Mouse (Mus musculus): ENCODE data around the gene Cpsf3. TPM values are rescaled to one million over a fixed set of nuclear protein-coding genes. Genes with fewer than 3 reads are reported as not detected.

The Cpsf3 gene
- polyA plus RNA-seq (2012; rRNA removed) = 13.5 and 14.6 TPM in 2 replicates

DNA sequence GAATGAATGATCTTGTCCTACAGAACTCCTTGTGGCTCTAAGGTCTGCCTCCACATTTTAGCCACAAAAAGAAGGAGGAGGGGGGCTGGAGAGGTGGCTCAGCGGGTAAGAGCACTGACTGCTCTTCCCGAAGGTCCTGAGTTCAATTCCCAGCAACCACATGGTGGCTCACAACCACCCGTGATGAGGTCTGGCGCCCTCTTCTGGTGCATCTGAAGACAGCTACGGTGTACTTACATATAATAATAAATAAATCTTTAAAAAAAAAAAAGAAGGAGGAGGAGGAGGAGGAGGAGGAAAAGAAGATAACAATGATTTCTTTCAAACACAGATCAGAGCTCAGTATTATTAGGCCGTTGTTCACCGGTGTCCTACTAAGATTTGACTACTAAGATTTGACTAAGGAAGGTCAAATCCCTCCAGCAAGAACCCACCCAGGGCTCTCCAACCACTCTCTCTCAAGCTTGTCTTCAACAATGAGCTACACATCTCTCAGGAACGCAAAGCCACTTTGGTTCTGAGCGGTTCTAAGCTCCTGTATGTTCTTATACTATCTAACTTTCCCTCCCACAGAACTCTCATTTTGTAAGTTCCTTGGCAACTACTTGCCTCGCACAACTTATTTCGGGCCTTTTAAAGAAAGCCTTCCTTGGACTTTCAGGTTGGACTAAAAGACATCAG, at the start of gene Cpsf3:
Gene Cpsf3, plus strand, starts transcription at position 631 of the 681 bp plus-strand sequence.

DNA sequence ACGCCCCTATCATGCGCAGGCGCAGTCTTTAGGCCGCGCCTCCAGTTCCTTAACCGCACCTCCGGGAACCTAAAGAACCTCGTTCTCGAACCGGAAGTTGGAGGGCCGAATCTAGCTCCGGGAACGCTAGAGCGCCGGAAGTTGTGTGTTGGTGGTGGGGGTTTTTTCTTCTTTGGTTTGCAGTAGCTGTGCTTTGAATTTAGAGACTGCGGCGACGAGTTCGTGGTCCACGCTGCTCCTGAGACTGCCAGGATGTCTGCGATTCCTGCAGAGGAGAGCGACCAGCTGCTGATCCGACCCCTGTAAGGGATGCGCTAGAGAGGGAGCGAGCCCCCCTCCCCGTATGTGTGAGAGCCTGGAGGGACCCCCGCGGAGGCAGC, 1.0 kb downstream of the Cpsf3 start, which contains the start of gene Itgb1bp1:
Gene Itgb1bp1, minus strand, starts transcription at position 42 of the 380 bp plus-strand sequence.

DNA sequence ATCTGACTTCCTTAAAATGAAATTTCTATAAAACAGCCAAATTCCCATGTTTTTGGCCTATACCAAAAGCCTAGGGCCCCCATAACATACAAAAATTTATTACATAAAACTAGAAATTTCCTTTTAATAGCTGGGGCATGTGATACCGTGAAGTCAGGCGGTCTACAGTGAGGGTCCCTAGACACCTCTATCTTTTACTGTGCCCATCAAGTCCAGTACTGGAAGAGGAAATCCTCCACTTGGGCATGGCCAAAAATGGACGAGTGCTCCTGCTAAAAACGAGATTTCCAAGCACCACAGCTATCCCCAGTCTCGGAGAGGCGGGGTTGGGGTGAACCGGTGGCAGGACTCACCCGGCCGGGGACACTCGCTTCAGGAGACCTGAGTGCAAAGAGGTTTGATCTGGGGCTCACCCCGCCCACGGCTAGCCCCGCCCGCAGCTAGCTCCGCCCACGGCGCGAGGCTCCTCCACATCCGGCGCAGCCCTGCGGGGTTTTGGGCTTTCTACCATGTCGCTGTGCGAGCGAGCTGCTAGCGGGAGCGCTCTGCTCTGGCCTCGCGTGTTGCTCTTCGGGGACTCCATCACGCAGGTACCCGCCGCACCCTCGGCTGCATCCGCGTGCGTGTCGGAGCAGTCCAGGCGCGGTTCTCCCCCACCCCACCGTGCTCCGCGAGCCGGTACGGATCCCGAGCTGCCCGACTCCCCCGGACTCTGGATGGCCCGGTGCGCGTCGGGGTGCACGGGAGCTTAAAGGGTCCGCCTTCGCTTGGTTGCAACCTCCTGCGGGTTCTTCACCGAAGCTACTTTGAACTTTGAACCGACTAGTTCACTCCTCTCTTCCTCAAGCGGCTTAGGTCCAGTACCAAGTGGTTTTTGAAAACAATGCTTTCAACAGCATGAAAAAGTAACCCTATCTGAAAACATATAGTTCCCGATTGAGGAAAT, 31.0 kb downstream of the Cpsf3 start, which contains the start of gene Iah1:
Gene Iah1, plus strand, starts transcription at position 467 of the 946 bp plus-strand sequence.

Other genes with a start within 250 kb of the Cpsf3 start
- 4.7 and 6.8 TPM in 2 replicates for gene Itgb1bp1, start 893 bp downstream of the Cpsf3 start, polyA plus RNA-seq (2012; rRNA removed)
- gene Iah1, start 31.0 kb downstream of the Cpsf3 start, polyA plus RNA-seq (2012; rRNA removed) = 36.4 and 46.1 TPM in 2 replicates
- gene Adam17, start 88.2 kb downstream of the Cpsf3 start, polyA plus RNA-seq (2012; rRNA removed) = 11.7 and 14.9 TPM in 2 replicates
- 87.0 and 96.2 TPM in 2 replicates for gene Ywhaq, start 132.2 kb downstream of the Cpsf3 start, polyA plus RNA-seq (2012; rRNA removed)